Mouse (Mus musculus) ovary, adult 18-20 months (tissue): Measurements from ENCODE around the gene Ceacam5.

ENCODE experiments used
- DNase-seq: peaks from one replicate; pipeline ENCODE4 v3.0.0; 2022; ENCODE audit warnings: low spot score, mixed read lengths

Gene Ceacam5

GRCm38 (mm10) chr7:17712938-17713337 lies at the start of gene Ceacam5:
TSS of gene Ceacam5 (plus strand) at chr7:17713238.
- no peak for DNase-seq
